Mouse (Mus musculus): ENCODE results near the gene Fibcd1.

DNA sequence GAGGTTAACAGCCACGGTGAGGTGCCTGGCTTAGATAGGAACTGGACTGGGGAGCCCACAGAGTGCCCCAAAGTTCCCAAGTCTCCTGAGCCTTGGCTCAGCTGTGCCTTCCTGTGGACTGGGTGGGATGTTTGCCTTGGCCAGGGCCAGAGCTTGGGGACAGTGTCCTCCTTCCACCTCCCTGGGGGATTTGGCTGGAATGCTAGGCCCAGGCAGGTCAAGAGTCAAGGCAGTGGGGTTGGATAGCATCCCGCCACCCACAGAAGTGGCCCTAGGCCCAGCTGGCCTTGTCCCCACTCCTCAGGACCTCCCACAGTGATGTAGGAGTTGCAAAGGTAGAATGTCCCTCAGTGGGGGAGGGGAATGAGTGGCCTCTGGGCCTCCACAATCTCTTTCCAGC lies 45.4 kb upstream of the Fibcd1 start:
- TF ChIP-seq CTCF (IDR thresholded peaks at IDR 0.05; ENCODE audit: extremely low read depth, insufficient read length, insufficient replicate concordance, low read depth, low read length) (no peak), POLR2A (IDR thresholded peaks at IDR 0.05; ENCODE audit: low read depth, low read length) (no peak)

All from small intestine, adult 2 months (tissue).